9 mouse cellular contexts compared by ENCODE assay signal in genomic region chr2:124611226-124611625, GRCm38 (mm10).
DNase-seq lines count a peak whose midpoint lies in the region; ATAC-seq and TF ChIP-seq lines count a peak whose summit lies in the region.
"Had no signal": no experiment of that assay in that cellular context is flagged by ENCODE, and none has a peak within 500 bp of the region (broad histone marks: within the 10 kb centered on the region; RNA-seq: fewer than 3 reads in every experiment).

No protein-coding gene starts in this region.

- WGBS in heart, embryonic 16.5 days, result 9% methylated on average over 13 of the region's 13 CpGs
- 9% methylated on average over 13 of the region's 13 CpGs for WGBS in liver, embryonic 16.5 days (ENCODE audit: insufficient replicate concordance)

- no peaks in the 10 kb centered on the region for H3K36me3 ChIP-seq in erythroblast, embryonic 14.5 days (ENCODE audit: control insufficient read depth)
- H3K36me3 ChIP-seq in C2C12 (ENCODE audit: control insufficient read depth, insufficient read depth), result no peaks in the 10 kb centered on the region
- no peaks in the 10 kb centered on the region for H3K36me3 ChIP-seq in heart, embryonic 16.5 days (ENCODE audit: control insufficient read depth, insufficient read depth)
- no peaks in the 10 kb centered on the region for H3K36me3 ChIP-seq in liver, embryonic 16.5 days (ENCODE audit: control insufficient read depth, insufficient read depth)

- peak overlapping the region; percentile 65 for H3K4me2 ChIP-seq in heart, embryonic 16.5 days (ENCODE audit: low read depth, low read length)
- H3K4me2 ChIP-seq in liver, embryonic 16.5 days (ENCODE audit: low read depth, low read length), result peak overlapping the region; percentile 55; the same call in 1 of the 2 replicates

- H3K79me3 ChIP-seq in C2C12 (ENCODE audit: low read depth), result peaks cover 1% of the 10 kb centered on the region

- no peak for DNase-seq in thymus, postnatal 25 days
- DNase-seq in spleen, postnatal 14 days (ENCODE audit: low spot score in 2 of 2), result no peak
- no peak for DNase-seq in thymus, postnatal 10 days (ENCODE audit: low spot score in 2 of 2)
- DNase-seq: right cerebral cortex, postnatal 14 days had no signal

- peak overlapping the region; percentile 99 for H3K27ac ChIP-seq in heart, embryonic 16.5 days (ENCODE audit: low read length)
- H3K27ac ChIP-seq in liver, embryonic 16.5 days (ENCODE audit: low read length), result no peak overlapping the region

- no peaks in the 10 kb centered on the region for H3K9me3 ChIP-seq in erythroblast, embryonic 14.5 days (ENCODE audit: control insufficient read depth, low read length)
- H3K9me3 ChIP-seq in heart, embryonic 16.5 days (replicated peaks; ENCODE audit: control insufficient read depth, low read length), result no peaks in the 10 kb centered on the region
- H3K9me3 ChIP-seq in liver, embryonic 16.5 days (replicated peaks; ENCODE audit: control insufficient read depth, low read length), result no peaks in the 10 kb centered on the region

- peak overlapping the region; percentile 45 for H3ac ChIP-seq in C2C12 (ENCODE audit: control insufficient read depth, insufficient read length, low read depth)

- ATAC-seq in erythroblast, adult 5-6 weeks (replicated peaks; ENCODE audit: low FRiP score, poor library complexity, severe bottlenecking), result no peak
- ATAC-seq in heart, embryonic 16.5 days (replicated peaks; ENCODE audit: extremely low read depth, insufficient read depth, low FRiP score), result no peak
- ATAC-seq in liver, embryonic 16.5 days (ENCODE audit: low read depth), result no peak

- H3K4me3 ChIP-seq in erythroblast, embryonic 14.5 days (replicated peaks), result peak overlapping the region; percentile 45
- peak overlapping the region; percentile 53 for H3K4me3 ChIP-seq in C2C12 (ENCODE audit: insufficient read depth, poor library complexity, severe bottlenecking)
- peak overlapping the region; percentile 86 for H3K4me3 ChIP-seq in heart, embryonic 16.5 days (ENCODE audit: low read length)
- H3K4me3 ChIP-seq in liver, embryonic 16.5 days (ENCODE audit: low read depth, low read length), result peak overlapping the region; percentile 60

- no peaks in the 10 kb centered on the region for H3K4me1 ChIP-seq in erythroblast, embryonic 14.5 days (ENCODE audit: control insufficient read depth)
- H3K4me1 ChIP-seq in heart, embryonic 16.5 days (ENCODE audit: control insufficient read depth, insufficient read depth, low read length), result peaks cover 39% of the 10 kb centered on the region
- H3K4me1 ChIP-seq in liver, embryonic 16.5 days (ENCODE audit: control insufficient read depth, low read depth, low read length), result no peaks in the 10 kb centered on the region; the same call in 1 of the 2 replicates

- peaks cover 22% of the 10 kb centered on the region for H3K79me2 ChIP-seq in C2C12 (ENCODE audit: control insufficient read depth, insufficient read depth)

- H3K27me3 ChIP-seq in erythroblast, embryonic 14.5 days (ENCODE audit: control insufficient read depth), result peaks cover 46% of the 10 kb centered on the region
- H3K27me3 ChIP-seq in C2C12 (ENCODE audit: control insufficient read depth, insufficient read depth, insufficient read length), result no peaks in the 10 kb centered on the region
- no peaks in the 10 kb centered on the region for H3K27me3 ChIP-seq in heart, embryonic 16.5 days (ENCODE audit: control insufficient read depth, insufficient read depth, low read length)
- H3K27me3 ChIP-seq in liver, embryonic 16.5 days (ENCODE audit: control insufficient read depth, insufficient read depth, low read depth, low read length), result peaks cover 26% of the 10 kb centered on the region

- TF ChIP-seq CTCF in C2C12 (IDR thresholded peaks at IDR 0.05; ENCODE audit: control insufficient read depth, insufficient read depth, insufficient read length), result no peak

- peak overlapping the region; percentile 96 for H3K9ac ChIP-seq in heart, embryonic 16.5 days (ENCODE audit: low read length)
- H3K9ac ChIP-seq in liver, embryonic 16.5 days (ENCODE audit: low read depth, low read length), result no peak overlapping the region

TF ChIP-seq in C2C12, 6 proteins besides CTCF, POLR2A, EP300 and RAD21:
- no peak for TF ChIP-seq FOSL1 (IDR thresholded peaks at IDR 0.05; ENCODE audit: insufficient read depth, low read length, poor library complexity, severe bottlenecking)
- no peak for TF ChIP-seq MAX (IDR thresholded peaks at IDR 0.05)
- no peak for TF ChIP-seq MYOG (IDR thresholded peaks at IDR 0.05; ENCODE audit: control insufficient read depth, extremely low read depth, insufficient read length)
- no peak for TF ChIP-seq USF1 (IDR thresholded peaks at IDR 0.05; ENCODE audit: low read depth)
- TF ChIP-seq CEBPB (IDR thresholded peaks at IDR 0.05; ENCODE audit: low read depth), result no peak
- no peak for TF ChIP-seq MYOD1 (IDR thresholded peaks at IDR 0.05; ENCODE audit: control insufficient read depth, insufficient read length, low read depth)
